Mouse (Mus musculus) CH12.LX (cell line): ENCODE measurements at regions not wholly inside any gene's neighbourhood (a gene's known extent, or its start where the extent isn't known, plus 50 kb on each side); places are given as distances from the start of the nearest gene placed in this dataset.

ENCODE experiments used
- MAZ ChIP-seq: IDR thresholded peaks from 2 replicates; pipeline ENCODE4 v1.6.1; 2012; ENCODE audit warnings: low read depth, mild to moderate bottlenecking, inconsistent platforms, low read length, improper control_type of control experiment, moderate library complexity
- USF2 ChIP-seq: conservative IDR thresholded peaks from 2 replicates; pipeline ENCODE4 v1.6.1; 2011; ENCODE audit warnings: low read depth, low read length, improper control_type of control experiment

DNA sequence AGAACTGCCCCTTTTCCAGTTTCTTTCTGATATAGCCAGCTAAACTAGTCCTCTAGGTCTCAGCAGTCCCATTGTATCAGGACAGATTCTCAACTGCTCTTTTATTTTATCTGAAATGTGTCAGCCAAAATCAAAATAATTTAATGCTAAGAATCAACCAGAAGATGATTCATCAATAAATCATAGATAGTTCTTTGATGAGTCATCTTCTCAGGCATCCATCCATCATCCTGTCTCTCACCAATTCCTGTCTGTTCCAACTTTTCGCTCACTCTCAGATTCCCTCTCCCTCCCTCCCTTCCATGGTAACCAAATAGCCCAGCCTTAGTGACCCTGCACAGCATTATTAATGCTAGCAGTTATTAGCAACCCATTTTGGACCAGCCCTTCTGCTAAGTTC is 134.0 kb upstream of the Slc24a5 start:
- TF ChIP-seq MAZ (no peak), USF2 (no peak)
